Mouse (Mus musculus) heart, adult 8-10 months (tissue): ENCODE measurements around the gene Slc39a8. TPM values are rescaled to one million over a fixed set of nuclear protein-coding genes. Genes with fewer than 3 reads are reported as not detected.
A peak's percentile ranks its signal among the peaks of the same experiment; 100 is the strongest.

Experiments
- DNase-seq: peaks from one replicate; pipeline ENCODE4 v3.0.0; 2022; ENCODE audit warnings: low spot score
- total RNA-seq, 4 experiments: library from RNA; stranded (reverse); gene quantifications; 2 replicates each; pipeline ENCODE4 v1.2.4; 2022

The Slc39a8 gene
- total RNA-seq, 4 experiments from 2014 or later, result 4.2 to 8.5 (median 5.5) TPM

GRCm38 (mm10) chr3:135845860-135846259 lies 20.8 kb downstream of the Slc39a8 start:
- DNase-seq, result no peak

- DNase-seq, result no peak
Observed at GRCm38 (mm10) chr3:135851607-135852006, 26.5 kb downstream of the Slc39a8 start.

GRCm38 (mm10) chr3:135853604-135854297 lies 28.7 kb downstream of the Slc39a8 start:
- no peak for DNase-seq

- DNase-seq, result no peak
Observed at GRCm38 (mm10) chr3:135854298-135854984, 29.4 kb downstream of the Slc39a8 start.

- DNase-seq, result no peak
Observed at GRCm38 (mm10) chr3:135854985-135855340, 29.9 kb downstream of the Slc39a8 start.

GRCm38 (mm10) chr3:135856303-135856702 lies 31.2 kb downstream of the Slc39a8 start:
- DNase-seq, result no peak

GRCm38 (mm10) chr3:135857134-135857533 lies 32.1 kb downstream of the Slc39a8 start:
- DNase-seq, result no peak

- no peak for DNase-seq
Observed at GRCm38 (mm10) chr3:135859431-135859830, 34.4 kb downstream of the Slc39a8 start.

GRCm38 (mm10) chr3:135862804-135863203 lies 37.7 kb downstream of the Slc39a8 start:
- DNase-seq, result no peak

GRCm38 (mm10) chr3:135869041-135869440 lies 44.0 kb downstream of the Slc39a8 start:
- no peak for DNase-seq

- DNase-seq, result no peak
Observed at GRCm38 (mm10) chr3:135872325-135872724, 47.2 kb downstream of the Slc39a8 start.

GRCm38 (mm10) chr3:135873596-135873995 lies 48.5 kb downstream of the Slc39a8 start:
- no peak for DNase-seq

- DNase-seq, result no peak
Observed at GRCm38 (mm10) chr3:135878048-135878447, 53.0 kb downstream of the Slc39a8 start.

GRCm38 (mm10) chr3:135885927-135886658 lies 61.0 kb downstream of the Slc39a8 start:
- no peak for DNase-seq

- peak; percentile 53 for DNase-seq
Observed at GRCm38 (mm10) chr3:135886659-135887027, 61.6 kb downstream of the Slc39a8 start.

- DNase-seq, result no peak
Observed at GRCm38 (mm10) chr3:135887033-135887855, 62.2 kb downstream of the Slc39a8 start.

- no peak for DNase-seq
Observed at GRCm38 (mm10) chr3:135887856-135888155, 62.7 kb downstream of the Slc39a8 start.

- no peak for DNase-seq
Observed at GRCm38 (mm10) chr3:135889401-135889800, 64.3 kb downstream of the Slc39a8 start.

- DNase-seq, result no peak
Observed at GRCm38 (mm10) chr3:135903366-135903765, 78.3 kb downstream of the Slc39a8 start.

- no peak for DNase-seq
Observed at GRCm38 (mm10) chr3:135904881-135905280, 79.8 kb downstream of the Slc39a8 start.

- DNase-seq, result no peak
Observed at GRCm38 (mm10) chr3:135905729-135906128, 80.7 kb downstream of the Slc39a8 start.

GRCm38 (mm10) chr3:135907028-135907427 lies 81.9 kb downstream of the Slc39a8 start:
- no peak for DNase-seq
